28 mouse cellular contexts compared by ENCODE assay signal in the genomic region with DNA sequence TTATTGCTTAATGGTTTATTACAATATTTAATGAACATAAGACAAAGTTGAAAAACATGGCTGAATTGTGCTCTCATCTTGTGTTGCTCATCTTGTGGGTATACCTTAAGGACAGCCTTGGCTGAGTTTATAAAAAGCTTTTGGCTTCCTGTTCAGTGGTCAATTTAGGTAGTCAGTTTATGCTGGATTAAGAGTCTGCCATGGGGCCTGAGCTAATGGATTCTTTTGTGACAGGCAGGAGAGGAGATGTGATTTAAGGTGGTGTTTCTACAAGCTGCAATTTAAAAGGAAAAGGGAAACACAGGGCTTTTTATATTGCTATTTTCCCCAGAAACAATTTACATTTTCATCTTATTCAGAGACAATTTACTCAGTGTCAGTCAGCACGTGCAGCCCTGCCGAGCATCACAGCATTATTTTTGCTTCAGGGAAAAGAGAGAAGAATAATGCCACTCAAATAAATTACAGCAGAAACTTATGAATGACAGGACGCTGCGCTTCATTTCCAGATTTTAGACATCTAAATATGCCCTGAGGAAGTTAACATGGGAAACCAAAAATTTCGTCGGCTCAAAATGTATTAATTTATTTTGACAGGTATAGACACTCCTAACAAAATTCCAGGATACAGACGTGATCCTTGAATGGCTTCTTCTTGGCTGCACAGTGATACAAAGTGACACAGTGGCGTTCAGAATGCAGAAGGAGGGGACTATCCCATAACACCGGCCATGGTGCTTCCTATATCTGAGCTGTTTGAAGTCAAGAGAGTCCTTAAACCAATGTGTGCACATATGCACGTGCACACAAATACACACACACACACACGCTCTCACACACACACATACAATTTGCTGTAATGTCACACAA.
DNase-seq lines count a peak whose midpoint lies in the region; ATAC-seq and TF ChIP-seq lines count a peak whose summit lies in the region.
"Had no signal": no experiment of that assay in that cellular context is flagged by ENCODE, and none has a peak within 500 bp of the region (broad histone marks: within the 10 kb centered on the region; RNA-seq: fewer than 3 reads in every experiment).

No protein-coding gene starts in this region.

- H3K9me3 ChIP-seq in forebrain, embryonic 14.5 days (replicated peaks; ENCODE audit: control insufficient read depth, low read length): no peaks in the 10 kb centered on the region
- no peaks in the 10 kb centered on the region for H3K9me3 ChIP-seq in forebrain, embryonic 10.5 days
- no peaks in the 10 kb centered on the region for H3K9me3 ChIP-seq in hindbrain, postnatal 0 days (ENCODE audit: low read length)
- H3K9me3 ChIP-seq in hindbrain, embryonic 10.5 days: no peaks in the 10 kb centered on the region
- no peaks in the 10 kb centered on the region for H3K9me3 ChIP-seq in forebrain, postnatal 0 days (ENCODE audit: low read length)
- H3K9me3 ChIP-seq: hindbrain, embryonic 15.5 days; intestine, embryonic 15.5 days; limb, embryonic 10.5 days; limb, embryonic 15.5 days; liver, embryonic 13.5 days; stomach, embryonic 15.5 days had no signal

- no peak overlapping the region for H3K4me2 ChIP-seq in forebrain, embryonic 14.5 days (ENCODE audit: low read length)
- H3K4me2 ChIP-seq in hindbrain, postnatal 0 days (ENCODE audit: low read depth, low read length): no peak overlapping the region
- H3K4me2 ChIP-seq in forebrain, postnatal 0 days (ENCODE audit: low read depth): no peak overlapping the region
- H3K4me2 ChIP-seq: hindbrain, embryonic 15.5 days; intestine, embryonic 15.5 days; limb, embryonic 15.5 days; liver, embryonic 13.5 days; stomach, embryonic 15.5 days had no signal

- no peaks in the 10 kb centered on the region for H3K36me3 ChIP-seq in forebrain, embryonic 14.5 days (ENCODE audit: control insufficient read depth, insufficient read depth, low read length)
- no peaks in the 10 kb centered on the region for H3K36me3 ChIP-seq in forebrain, embryonic 10.5 days (replicated peaks)
- no peaks in the 10 kb centered on the region for H3K36me3 ChIP-seq in hindbrain, postnatal 0 days (ENCODE audit: insufficient read depth, low read length)
- H3K36me3 ChIP-seq in hindbrain, embryonic 10.5 days: no peaks in the 10 kb centered on the region
- H3K36me3 ChIP-seq in forebrain, postnatal 0 days (ENCODE audit: insufficient read depth): no peaks in the 10 kb centered on the region
- H3K36me3 ChIP-seq: hindbrain, embryonic 15.5 days; intestine, embryonic 15.5 days; limb, embryonic 10.5 days; limb, embryonic 15.5 days; liver, embryonic 13.5 days; stomach, embryonic 15.5 days had no signal

- no peak overlapping the region for H3K27ac ChIP-seq in forebrain, embryonic 14.5 days (ENCODE audit: low read depth, low read length)
- H3K27ac ChIP-seq in forebrain, embryonic 10.5 days: no peak overlapping the region
- H3K27ac ChIP-seq in hindbrain, postnatal 0 days: no peak overlapping the region
- no peak overlapping the region for H3K27ac ChIP-seq in hindbrain, embryonic 10.5 days
- H3K27ac ChIP-seq in forebrain, postnatal 0 days (ENCODE audit: low read depth, low read length): no peak overlapping the region
- H3K27ac ChIP-seq: gastrocnemius, adult 2 months; hindbrain, embryonic 15.5 days; intestine, embryonic 15.5 days; limb, embryonic 10.5 days; limb, embryonic 15.5 days; liver, embryonic 13.5 days; stomach, embryonic 15.5 days had no signal

- DNase-seq in forebrain, embryonic 14.5 days (ENCODE audit: low spot score): peak; percentile 35
- no peak for DNase-seq in forebrain, embryonic 10.5 days (ENCODE audit: extremely low spot score, low spot score)
- DNase-seq in hindbrain, postnatal 0 days (ENCODE audit: low spot score): peak; percentile 10
- DNase-seq in hindbrain, embryonic 10.5 days (ENCODE audit: low spot score): no peak
- DNase-seq in forebrain, postnatal 0 days: peak; percentile 15
- DNase-seq in retina, postnatal 1 day: peak; percentile 59
- no peak for DNase-seq in gastrocnemius, postnatal 10 days
- DNase-seq: adrenal gland, adult 2 months; adrenal gland, postnatal 36 days; cerebellum, adult 2 months; cerebellum, postnatal 14 days; gastrocnemius, adult 2 months; heart, postnatal 14 days; kidney, adult 2 months; kidney, postnatal 36 days; layer of hippocampus, postnatal 36 days; liver, embryonic 13.5 days; lung, adult 18-20 months; lung, postnatal 4 days; right cerebral cortex, postnatal 25 days had no signal

- H3K4me3 ChIP-seq in forebrain, embryonic 14.5 days (ENCODE audit: low read depth, low read length): no peak overlapping the region
- H3K4me3 ChIP-seq in forebrain, embryonic 10.5 days: no peak overlapping the region
- no peak overlapping the region for H3K4me3 ChIP-seq in hindbrain, postnatal 0 days (ENCODE audit: low read length)
- no peak overlapping the region for H3K4me3 ChIP-seq in hindbrain, embryonic 10.5 days
- no peak overlapping the region for H3K4me3 ChIP-seq in forebrain, postnatal 0 days (ENCODE audit: low read depth, low read length)
- H3K4me3 ChIP-seq: gastrocnemius, adult 2 months; hindbrain, embryonic 15.5 days; intestine, embryonic 15.5 days; limb, embryonic 10.5 days; limb, embryonic 15.5 days; liver, embryonic 13.5 days; megakaryocyte, embryonic 14.5 days; stomach, embryonic 15.5 days had no signal

- no peak overlapping the region for H3K9ac ChIP-seq in forebrain, embryonic 14.5 days (ENCODE audit: low read length)
- H3K9ac ChIP-seq in hindbrain, postnatal 0 days (replicated peaks; ENCODE audit: low read length): no peak overlapping the region
- no peak overlapping the region for H3K9ac ChIP-seq in forebrain, postnatal 0 days
- H3K9ac ChIP-seq: hindbrain, embryonic 15.5 days; intestine, embryonic 15.5 days; limb, embryonic 15.5 days; liver, embryonic 13.5 days; stomach, embryonic 15.5 days had no signal

- 54% methylated on average over 11 of the region's 11 CpGs for WGBS in forebrain, embryonic 14.5 days
- 75% methylated on average over 11 of the region's 11 CpGs for WGBS in forebrain, embryonic 10.5 days
- 52% methylated on average over 11 of the region's 11 CpGs for WGBS in hindbrain, postnatal 0 days
- WGBS in hindbrain, embryonic 10.5 days: 78% methylated on average over 11 of the region's 11 CpGs
- 48% methylated on average over 11 of the region's 11 CpGs for WGBS in forebrain, postnatal 0 days

- ATAC-seq in forebrain, embryonic 14.5 days: no peak
- no peak for ATAC-seq in hindbrain, postnatal 0 days
- ATAC-seq in forebrain, postnatal 0 days: peak; percentile 59; the same call in 1 of the 2 replicates
- ATAC-seq: CD4-positive, CD25-positive, alpha-beta regulatory T cell, adult 4 months; intestine, embryonic 15.5 days; lung, postnatal 0 days had no signal

- H3K4me1 ChIP-seq in forebrain, embryonic 14.5 days (ENCODE audit: control insufficient read depth, insufficient read depth, low read length): no peaks in the 10 kb centered on the region
- H3K4me1 ChIP-seq in forebrain, embryonic 10.5 days: no peaks in the 10 kb centered on the region
- H3K4me1 ChIP-seq in hindbrain, postnatal 0 days (ENCODE audit: insufficient read depth, low read length): no peaks in the 10 kb centered on the region
- H3K4me1 ChIP-seq in hindbrain, embryonic 10.5 days (replicated peaks): no peaks in the 10 kb centered on the region
- H3K4me1 ChIP-seq in forebrain, postnatal 0 days (ENCODE audit: insufficient read depth): no peaks in the 10 kb centered on the region
- H3K4me1 ChIP-seq: intestine, embryonic 15.5 days; limb, embryonic 10.5 days; limb, embryonic 15.5 days; liver, embryonic 13.5 days; megakaryocyte, embryonic 14.5 days; stomach, embryonic 15.5 days had no signal

- no peak for TF ChIP-seq CTCF in hindbrain, postnatal 0 days (IDR thresholded peaks at IDR 0.05; ENCODE audit: low read depth)
- no peak for TF ChIP-seq CTCF in forebrain, postnatal 0 days (IDR thresholded peaks at IDR 0.05; ENCODE audit: low read depth)

- H3K27me3 ChIP-seq in forebrain, embryonic 14.5 days (replicated peaks; ENCODE audit: control insufficient read depth, insufficient read depth, low read length): no peaks in the 10 kb centered on the region
- H3K27me3 ChIP-seq in forebrain, embryonic 10.5 days (ENCODE audit: poor library complexity, severe bottlenecking): no peaks in the 10 kb centered on the region
- no peaks in the 10 kb centered on the region for H3K27me3 ChIP-seq in hindbrain, postnatal 0 days (ENCODE audit: insufficient read depth, low read length)
- H3K27me3 ChIP-seq in hindbrain, embryonic 10.5 days (ENCODE audit: insufficient read depth, poor library complexity, severe bottlenecking): no peaks in the 10 kb centered on the region
- no peaks in the 10 kb centered on the region for H3K27me3 ChIP-seq in forebrain, postnatal 0 days (ENCODE audit: insufficient read depth, low read length)
- H3K27me3 ChIP-seq: hindbrain, embryonic 15.5 days; intestine, embryonic 15.5 days; limb, embryonic 15.5 days; liver, embryonic 13.5 days; megakaryocyte, embryonic 14.5 days; stomach, embryonic 15.5 days had no signal

Comparison
In these comparisons a context has a peak if more than half of its experiments do, and no peak if none do; other contexts are left out.
1. DNase-seq: peak in forebrain, embryonic 14.5 days (single experiment), hindbrain, postnatal 0 days (single experiment), forebrain, postnatal 0 days (single experiment) and retina, postnatal 1 day (single experiment); none in forebrain, embryonic 10.5 days (single experiment), hindbrain, embryonic 10.5 days (single experiment) and gastrocnemius, postnatal 10 days (single experiment).